Mouse (Mus musculus) adrenal gland, postnatal 14 days (tissue): ENCODE measurements around the gene Lta. TPM values are rescaled to one million over a fixed set of nuclear protein-coding genes. Genes with fewer than 3 reads are reported as not detected.
"Not testable (repeated sequence)": the region's sequence is repeated elsewhere in the genome, so short reads cannot be mapped to it uniquely, and the experiment has no call there.

ENCODE experiments used
- DNase-seq: peaks from one replicate; pipeline ENCODE4 v3.0.0; 2021; ENCODE audit warnings: mixed read lengths
- total RNA-seq: library from RNA; stranded (reverse); gene quantifications from 2 replicates; pipeline ENCODE4 v1.2.3, GENCODE M21; 2021

Lta gene
- total RNA-seq, 1 experiment from 2014 or later, result 0.33 TPM

DNA sequence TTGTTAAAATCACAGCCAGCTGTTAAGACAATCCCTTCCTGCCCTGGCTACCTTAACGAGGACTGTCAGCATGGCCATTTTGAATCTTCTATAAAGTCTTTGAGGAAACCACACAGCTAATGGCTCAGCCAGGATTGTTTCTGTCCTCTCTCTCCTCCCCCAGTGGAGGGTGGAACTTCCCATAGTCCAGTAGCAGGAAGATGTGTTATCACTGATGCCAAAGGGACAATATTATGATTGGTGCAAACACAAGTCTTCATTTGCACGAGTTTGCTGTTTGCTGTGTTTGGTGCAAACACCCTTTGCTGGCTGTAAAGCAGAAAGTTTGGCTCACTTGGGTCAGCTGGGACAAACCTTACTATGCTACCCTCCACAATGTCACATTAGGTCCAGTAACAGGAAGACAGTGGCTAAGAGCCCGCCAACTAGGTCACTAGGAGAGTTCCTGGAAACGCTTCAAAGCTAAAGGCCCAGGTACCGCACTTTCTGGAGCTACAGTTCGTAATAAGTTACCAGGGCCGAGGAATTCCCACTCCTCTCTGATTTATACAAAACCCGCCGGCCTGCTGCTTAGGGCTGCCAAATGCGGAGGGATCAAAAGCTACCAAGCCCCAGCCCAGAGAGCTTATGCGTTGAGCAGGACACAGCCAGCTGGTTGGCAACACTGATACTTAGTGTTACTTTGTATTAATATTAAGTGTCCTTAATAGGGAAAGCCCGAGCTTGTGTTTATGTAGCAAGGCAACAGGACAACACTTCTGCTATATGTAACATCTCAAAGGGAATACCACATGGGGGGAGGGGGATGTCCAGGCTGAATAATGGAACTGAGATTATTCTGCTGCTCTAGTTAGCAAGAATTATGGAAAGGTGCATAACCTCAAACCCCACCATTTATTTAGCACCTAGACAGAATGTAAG is 35.5 kb upstream of the Lta start:
- peak; percentile 43 for DNase-seq

DNA sequence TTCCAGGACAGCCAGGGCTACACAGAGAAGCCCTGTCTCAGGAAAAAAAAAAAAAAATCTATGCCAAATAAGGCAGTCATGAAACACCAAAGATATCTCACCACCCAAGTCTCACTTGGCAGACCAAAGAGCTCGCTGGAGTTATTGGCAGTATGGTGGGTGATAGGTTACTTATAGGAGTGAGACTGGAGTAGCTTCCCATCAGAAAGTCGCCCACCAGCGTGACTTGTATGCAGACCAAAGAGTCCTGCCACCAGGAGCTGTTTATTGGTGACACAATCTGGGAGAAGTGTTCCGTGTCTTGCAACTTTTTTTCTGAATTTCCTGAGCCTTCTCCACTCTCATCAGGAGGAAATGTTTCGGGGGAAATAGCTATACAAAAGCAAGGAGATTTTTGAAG is 34.5 kb upstream of the Lta start:
- DNase-seq, result no peak

DNA sequence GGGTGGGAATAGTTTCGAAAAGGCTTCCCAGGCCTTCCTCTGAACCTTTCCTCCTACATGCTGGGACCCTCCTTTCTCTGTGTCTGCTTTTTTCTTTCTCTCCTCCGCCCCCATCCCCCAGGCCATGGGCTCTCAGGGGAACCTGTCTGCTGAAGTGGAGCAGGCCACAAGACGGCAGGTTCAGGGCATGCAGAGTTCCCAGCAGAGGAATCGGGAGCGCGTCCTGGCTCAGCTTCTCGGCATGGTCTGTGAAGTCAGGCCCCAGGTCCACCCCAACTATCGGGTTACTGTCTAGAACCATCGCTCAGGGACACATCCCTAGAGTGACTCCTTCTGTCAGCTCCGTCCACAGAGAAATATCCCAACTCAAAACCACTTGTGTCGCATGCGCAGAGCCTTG is 32.4 kb upstream of the Lta start:
- no peak for DNase-seq

DNA sequence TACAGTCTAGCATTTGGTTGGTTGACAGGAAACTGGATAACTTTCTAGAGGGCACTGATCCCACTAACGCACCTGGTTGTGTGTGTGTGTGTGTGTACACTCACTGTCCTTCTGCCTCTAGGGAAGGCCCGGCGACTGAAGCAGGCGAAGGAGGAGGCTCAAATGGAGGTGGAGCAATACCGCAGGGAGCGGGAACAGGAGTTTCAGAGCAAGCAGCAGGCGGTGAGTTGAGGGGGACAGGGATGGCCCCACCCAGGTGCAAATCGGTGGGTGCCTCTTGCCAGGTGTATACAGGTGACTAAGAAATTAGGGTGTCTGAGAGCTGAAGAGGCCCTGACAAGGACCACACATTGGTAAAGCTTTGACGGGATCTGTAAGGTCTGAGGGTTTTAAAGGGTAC is 31.8 kb upstream of the Lta start:
- no peak for DNase-seq

DNA sequence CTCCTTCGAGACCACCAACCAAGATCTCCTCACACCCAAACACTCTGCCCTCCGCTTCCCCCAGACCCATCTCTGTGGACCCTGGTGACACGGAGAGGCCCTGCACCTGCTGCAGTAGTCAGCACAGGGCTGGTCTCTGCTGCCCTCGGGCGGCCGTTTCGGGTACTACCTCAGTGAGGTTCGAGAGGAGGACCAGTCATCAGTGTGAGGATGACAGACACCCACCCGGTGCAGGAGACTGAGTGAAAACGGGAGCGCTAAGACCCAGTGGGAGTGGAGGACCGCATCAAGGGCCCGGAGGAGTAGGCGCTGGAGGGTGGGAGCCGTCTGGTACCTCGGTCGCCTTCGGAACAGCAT is 31.2 kb upstream of the Lta start:
- DNase-seq, result peak; percentile 98

DNA sequence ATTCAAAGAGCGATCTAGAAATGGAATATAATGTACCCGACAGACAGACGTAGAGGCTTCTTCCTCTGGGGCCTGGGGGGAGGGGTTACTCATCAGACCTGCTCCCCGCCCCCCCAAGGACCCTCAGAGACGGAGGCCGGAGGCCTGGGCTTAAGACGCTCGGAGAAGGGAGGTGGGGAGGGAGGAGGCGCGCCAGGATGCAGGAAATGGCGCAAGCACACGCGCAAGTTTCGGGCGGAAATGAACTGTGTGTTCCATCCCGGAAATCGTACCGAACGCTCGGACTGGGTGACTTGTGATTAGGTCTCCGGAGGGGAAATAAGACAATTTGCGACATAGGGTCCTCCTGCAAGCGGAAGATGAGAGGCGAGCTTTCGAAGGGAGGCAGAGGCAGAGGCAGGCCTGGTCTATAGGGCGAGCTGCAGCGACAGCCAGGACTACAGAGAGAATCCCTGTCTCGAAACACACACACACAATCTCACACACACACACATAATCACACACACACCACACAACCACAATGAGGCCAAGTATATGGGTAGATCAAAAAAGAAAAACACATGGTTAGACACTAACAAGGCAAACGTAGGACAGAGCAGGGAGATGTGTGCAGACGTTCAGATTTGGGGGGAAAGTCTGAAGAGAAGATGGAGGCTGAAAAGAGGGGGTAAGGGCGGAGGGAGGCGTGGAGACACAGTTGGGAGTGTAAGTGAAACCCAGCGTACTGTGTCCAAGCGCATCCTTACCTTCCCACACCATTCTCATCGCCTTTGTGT is 30.7 kb upstream of the Lta start, which contains the start of gene Nfkbil1:
Gene Nfkbil1 (minus strand): TSS at position 179 of the 776 bp plus-strand sequence.
- DNase-seq, result peak; percentile 95

DNA sequence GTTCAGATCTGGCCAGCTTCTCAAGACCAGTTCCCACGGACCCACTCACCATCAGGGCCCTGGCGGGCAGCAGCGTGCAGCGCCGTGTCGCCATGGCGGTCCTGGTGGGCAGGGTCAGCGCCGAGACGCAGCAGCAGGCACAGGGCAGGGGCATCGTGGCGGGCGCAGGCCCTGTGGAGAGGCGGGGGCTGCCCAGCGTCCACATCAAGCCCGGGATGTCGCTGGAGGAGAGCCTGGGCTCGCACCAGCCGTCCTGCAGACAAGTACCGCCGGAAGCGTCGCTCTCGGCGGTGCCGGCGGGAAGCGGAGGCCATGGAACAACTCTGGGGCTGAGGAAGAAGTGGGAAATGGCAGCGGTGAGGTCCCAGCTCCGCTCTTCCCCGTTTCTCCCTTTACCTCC is 29.8 kb upstream of the Lta start:
- DNase-seq, result peak; percentile 67

DNA sequence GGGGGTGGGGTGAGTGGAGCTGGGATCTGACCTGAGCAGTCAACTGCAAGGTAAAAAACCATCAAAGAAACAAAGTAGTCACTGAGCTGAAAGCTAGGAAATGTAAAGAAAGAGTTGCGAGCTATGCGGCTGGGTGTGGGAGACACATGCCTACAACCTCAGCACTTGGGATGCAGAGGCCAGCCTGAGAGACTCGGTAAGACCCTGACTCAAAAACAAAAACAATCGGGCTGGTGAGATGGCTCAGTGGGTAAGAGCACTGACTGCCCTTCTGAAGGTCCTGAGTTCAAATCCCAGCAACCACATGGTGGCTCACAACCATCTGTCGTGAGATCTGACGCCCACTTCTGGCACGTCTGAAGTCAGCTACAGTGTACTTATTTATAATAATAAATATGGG is 28.9 kb upstream of the Lta start:
- DNase-seq, result not testable (repeated sequence)

DNA sequence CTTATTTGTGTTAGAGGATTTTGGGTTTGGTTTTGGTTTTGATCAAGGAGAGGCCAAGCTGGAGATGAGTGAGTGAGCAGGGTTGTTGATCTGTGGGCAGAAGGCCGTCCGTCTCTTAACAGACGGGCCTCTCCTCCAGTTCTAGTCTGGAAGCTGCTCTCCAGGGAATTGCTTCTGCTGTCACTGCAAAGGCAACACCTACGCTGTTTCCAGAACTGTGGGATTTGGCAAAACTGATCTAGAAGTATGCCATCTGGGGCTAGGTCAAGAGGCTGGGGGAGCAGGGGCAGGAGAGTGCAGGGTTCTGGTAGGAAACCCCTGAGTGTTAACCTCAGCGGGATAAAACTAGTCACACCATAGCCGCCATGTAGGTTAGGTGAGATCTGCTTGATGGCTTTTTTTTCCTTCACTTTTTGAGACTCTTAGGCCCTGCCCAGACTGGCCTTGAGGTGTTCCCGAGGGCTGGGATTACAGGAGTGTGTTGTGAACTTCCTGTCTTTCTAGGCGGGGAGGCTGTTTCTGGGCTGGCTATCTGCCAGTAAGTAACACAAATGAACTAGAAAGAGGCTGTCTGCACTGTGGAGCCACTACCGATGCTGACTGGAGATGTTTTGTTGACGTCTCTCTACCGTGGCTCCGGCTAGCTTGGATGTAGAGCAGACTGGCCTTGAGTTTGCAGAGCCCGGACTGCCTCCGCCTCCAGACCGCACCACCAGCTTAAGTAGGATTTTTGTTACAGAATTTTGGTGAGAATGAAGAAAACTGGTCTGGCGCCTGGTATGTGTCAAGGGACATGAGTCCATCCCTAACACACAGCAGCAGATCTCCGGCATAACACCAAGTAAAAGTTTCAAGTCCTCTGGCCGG is 28.2 kb upstream of the Lta start, which contains the start of gene Atp6v1g2:
Gene Atp6v1g2 (plus strand): TSS at position 547 of the 867 bp plus-strand sequence.
- DNase-seq, result peak; percentile 53

DNA sequence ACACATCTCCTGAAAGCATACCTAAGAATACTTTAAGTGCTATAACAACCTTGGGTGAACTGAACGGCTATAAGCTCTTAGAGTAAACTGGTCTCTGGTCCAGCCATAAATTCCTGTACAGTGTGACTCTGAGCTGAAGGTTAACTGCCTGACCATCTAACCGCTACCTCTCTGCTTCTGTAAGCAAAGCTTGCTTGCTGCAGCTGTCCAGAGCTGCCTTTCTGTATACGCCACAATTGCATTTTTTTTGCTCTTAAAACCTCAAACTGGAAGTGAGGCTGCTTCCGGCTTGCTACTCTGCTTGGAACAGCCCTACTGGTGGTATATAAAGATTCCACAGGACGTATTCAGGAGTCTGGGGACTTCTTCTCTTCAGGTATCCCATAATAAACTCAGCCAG is 27.5 kb upstream of the Lta start:
- no peak for DNase-seq

DNA sequence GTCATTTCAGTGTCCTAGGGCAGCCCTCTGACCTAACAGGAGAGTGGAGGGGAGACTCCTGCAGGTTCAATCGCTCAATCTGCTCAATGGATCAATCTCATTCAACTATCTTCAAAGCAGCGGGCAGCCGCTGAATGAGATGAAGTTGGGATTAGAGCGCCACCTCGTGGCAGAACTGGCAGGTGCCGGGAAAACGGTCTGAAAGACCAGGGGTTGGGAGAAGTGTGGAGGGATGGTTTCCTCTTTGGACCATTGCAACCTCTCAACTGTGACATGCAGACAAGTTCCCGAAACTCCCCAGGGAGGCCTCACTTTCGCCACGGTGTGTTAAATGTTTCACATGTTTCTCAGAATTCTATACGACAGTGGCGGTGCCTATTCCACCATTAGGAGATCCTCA is 26.9 kb upstream of the Lta start:
- DNase-seq, result peak; percentile 93

DNA sequence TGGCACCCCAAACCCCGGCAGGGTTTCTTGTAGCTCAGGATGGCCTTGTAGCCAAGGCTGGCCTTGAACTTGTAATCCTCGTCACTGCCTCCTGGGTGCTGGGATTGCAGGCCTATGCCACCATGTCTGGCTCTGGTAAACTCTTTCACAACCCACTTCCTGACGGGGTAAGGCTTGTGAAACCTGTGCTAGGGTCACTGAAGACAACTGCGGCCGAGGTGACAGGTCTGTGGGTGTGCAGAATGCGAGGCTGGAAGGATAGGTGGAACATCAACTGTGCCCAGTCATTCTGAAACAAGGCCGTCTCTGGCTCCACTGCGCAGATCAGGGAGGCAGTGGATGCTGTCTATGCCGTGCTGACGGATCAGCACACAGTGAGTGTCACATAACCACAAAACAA is 25.9 kb upstream of the Lta start:
- DNase-seq, result peak; percentile 57

DNA sequence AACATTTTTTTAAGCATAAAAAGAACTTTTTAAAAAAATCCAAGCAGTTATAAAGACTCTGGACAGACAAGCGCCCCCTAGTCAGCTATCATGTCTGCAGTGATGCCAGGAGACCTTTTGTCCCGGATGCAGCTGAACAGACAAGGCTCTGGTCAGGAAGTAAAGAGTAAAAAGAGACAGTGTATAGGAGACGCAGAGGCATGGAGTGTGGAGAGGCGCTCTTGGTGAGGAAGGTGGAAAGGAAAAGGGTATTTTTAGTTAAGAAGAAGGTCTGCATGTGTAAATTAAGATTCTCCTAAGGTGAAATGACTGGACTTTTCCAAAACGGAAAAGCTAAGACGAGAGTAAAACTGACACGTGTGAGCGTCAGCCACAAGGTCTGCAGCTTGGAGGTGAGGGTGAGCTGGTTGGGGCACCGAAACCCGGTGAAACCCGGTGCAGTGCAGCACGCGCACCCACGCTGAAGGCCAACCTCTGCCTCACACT is 21.5 kb upstream of the Lta start:
- DNase-seq, result peak; percentile 53

DNA sequence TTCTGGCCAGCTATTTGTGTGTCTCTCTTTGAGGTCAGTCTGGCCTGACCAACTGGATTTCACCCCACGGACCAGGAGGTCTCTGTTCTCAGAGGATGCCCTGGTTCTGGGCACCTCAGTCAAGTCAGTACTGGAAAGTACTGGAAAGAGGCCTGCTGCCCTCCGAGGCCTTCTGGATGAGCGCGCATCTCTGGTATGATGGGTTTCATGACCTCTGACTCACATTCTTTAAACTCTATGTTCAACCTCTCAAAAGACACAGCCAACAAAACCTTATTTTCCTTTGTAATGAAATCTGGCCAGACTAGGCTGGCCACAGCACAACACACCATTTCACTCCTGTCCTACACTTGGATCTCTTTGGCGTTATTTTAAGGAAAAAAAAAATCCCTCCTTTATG is 20.3 kb upstream of the Lta start:
- DNase-seq, result no peak

DNA sequence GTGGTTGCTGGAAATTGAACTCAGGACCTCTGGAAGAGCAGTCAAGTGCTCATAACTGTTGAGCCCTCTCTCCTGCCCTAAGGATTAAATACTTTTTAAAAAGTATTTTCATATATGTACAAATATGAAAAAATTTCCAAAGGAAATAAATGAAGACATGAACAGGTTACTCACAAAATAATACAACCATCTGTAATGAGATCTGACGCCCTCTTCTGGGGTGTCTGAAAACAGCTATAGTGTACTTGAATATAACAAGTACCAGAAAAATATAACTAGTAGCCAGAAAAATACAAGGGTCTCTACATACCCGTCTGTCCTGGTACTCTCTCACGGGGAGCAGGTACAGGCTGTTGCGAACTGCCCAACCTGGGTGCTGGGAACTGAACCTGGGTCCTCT is 19.5 kb upstream of the Lta start:
- DNase-seq, result no peak

DNA sequence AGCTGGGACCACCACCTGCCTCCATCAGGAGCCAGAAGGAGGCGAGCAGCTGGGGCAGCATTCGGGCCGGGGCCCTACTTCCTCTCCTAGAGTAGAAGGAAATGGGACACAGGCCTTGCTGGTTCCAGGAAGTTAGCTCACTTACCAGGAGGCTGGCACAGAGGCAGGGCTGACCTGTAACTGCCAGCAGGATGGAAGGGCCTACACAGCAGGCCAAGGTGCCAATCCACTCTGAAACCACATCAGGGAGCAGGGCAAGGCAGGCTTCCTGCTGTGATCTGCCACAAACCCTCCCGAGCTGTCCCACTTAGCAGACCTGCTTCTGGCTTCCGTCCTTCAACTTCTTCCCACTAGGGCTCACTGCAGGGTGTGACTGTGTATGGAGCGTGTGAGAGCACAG is 17.1 kb upstream of the Lta start:
- DNase-seq, result no peak

DNA sequence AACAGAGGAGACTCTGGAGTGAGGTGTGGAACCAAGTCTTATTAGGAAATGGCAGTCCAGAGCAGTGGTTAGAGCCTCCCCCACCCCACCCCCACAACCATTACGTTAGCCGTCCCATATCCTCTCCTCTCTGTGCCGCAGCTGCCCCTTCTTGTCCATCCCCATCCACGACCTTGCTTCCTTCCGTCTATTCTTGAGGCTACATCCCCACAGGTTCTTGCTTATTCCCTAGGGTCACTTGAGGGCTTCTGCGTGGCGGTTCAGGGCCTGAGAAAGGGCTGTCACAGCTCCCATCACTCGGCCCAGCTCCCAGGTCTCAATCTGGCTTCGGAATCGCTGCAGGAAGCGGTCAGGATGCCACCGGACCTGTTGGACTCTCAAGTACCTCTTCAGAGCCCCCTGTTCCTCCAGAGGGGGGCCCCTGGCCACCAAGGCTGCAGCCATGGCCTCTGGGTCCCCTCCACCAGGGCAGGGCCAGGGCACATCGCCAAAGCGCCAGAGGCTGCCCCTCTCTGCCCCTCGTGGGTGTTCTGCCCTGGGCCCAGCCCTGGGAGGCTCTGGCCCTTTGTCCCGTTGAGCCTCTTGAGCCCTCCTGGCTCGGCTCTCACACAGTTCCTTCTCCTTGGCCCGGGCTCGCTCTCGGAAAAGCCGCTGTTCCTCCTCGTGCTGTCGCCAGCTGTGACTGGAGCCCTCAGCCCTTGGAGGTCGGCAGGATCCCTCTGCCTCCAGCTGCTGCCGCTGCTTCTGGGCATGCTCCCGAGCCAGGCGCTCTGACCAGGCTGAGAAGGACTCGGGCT is 15.2 kb upstream of the Lta start, which contains the start of gene Gm16181:
Gene Gm16181 (plus strand): TSS at position 679 of the 797 bp plus-strand sequence.
- no peak for DNase-seq

DNA sequence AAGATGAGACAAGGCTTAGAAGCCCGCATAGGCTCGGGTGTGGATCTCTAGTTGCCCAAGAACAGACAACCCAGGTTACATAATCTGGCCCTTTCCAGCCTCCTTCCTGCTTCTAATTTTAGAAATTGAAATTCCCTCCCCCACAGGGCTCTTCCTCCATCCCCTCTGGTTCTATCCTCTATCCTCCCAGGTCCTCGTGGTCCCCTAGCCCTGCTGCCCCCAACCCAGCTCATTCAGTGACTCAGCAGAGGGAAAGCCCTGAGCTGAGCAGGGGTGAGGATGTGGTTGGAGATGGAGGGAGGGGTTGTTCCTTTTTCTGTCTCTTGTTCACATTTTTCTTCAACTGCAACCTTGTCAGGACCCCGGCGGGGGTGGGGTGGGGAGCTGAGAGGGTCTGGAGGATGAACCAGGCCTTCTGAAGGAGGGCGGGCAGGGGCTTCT is 14.5 kb upstream of the Lta start:
- DNase-seq, result no peak

DNA sequence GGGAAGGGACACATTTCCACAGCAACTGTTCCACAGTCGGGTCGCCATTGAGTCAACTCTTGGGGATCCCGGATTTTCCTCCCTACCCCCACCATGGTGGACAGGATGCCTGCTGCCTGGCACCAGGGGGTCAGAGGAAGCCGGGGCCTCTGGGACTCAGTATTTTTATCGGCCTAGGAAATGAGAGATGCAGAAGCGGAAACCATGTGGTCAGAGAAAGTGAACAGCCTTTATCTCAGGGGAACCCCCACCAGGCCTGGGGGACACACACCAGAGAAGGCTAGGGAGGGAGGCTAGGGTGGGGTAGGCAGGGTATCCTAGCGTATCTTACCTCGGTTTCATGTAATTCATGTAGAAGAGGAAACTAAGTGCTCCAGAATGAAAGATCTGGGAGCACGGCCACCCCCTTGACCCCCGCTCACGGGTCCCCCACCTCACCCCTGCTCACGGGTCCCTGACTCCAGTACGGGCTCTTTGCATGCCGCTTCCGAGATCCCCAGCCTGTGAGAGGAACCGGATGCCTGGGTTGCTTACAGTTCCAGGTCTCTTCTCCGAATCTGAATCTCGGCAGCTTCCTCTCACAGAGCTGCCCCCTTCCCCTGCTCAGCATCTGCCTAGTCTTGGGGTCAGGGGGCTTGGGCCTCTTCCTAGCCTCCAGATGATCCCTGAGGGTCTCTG is 13.5 kb upstream of the Lta start:
- peak; percentile 71 for DNase-seq

DNA sequence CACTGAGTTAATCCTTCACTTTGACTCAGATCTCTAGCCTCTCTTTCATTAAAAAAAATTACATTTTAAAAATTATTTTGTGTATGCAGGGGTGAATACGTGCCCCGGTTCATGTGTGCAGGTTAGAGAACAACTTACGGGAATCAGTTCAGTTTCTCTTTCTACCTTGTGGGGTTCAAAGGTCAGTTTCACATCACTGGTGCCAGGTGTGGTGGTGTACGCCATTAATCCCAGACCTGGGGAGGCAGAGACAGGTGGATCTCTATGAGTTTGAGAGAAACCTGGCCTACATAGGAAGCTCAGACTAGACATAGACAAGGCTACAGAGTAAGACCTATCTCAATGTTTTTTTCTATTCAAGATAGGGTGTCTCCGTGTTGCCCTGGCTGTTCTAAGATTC is 7.9 kb upstream of the Lta start:
- DNase-seq, result no peak

DNA sequence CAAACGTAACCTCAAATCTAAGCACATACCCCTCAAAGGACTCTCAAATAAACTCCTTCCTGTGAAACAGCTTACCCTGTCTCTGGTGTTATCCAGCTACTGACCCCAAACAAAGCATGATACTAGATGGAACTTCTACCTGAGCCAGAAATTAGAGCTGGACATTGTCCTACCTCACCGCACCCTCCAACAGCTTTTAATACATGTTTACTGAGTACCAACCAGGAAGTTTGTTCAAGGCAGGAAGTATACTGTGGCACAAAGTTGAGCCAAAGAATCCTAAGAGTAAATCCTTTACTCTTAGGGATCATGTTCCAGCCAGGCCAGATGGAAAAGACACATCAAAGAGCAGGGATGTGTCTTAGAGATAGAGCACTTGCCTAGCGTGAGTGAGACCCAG is 5.4 kb upstream of the Lta start:
- DNase-seq, result no peak
